Mouse (Mus musculus) spleen, adult 18-20 months (tissue): ENCODE measurements at regions not wholly inside any gene's neighbourhood (a gene's known extent, or its start where the extent isn't known, plus 50 kb on each side); places are given as distances from the start of the nearest gene placed in this dataset.
A peak's percentile ranks its signal among the peaks of the same experiment; 100 is the strongest.
"Not testable (repeated sequence)": the region's sequence is repeated elsewhere in the genome, so short reads cannot be mapped to it uniquely, and the experiment has no call there.

ENCODE experiments used
- DNase-seq, 2 experiments: peaks; one replicate each; pipeline ENCODE4 v3.0.0; 2022; ENCODE audit warnings: mixed read lengths in 2 of 2

- no peak for DNase-seq
These were observed 111.9 kb downstream of the Ibtk start for GRCm38 (mm10) chr9:85637274-85637673.

DNA sequence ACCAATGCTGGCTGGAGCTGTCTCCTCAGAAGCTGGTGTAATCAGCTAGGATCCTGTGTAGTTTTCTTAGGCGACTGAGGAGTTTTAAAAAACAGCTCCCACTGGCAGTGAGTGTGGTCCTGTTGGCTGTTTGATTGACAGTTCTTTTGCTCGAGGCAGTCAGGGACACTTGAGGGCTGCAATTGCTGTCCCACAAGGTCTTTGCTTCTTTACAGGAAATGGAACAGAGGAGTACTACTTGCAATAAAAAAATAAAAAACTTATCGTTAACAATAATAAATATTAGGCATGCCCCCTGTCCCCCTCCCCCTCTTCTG lies 113.0 kb downstream of the Ibtk start:
- no peak for DNase-seq

DNA sequence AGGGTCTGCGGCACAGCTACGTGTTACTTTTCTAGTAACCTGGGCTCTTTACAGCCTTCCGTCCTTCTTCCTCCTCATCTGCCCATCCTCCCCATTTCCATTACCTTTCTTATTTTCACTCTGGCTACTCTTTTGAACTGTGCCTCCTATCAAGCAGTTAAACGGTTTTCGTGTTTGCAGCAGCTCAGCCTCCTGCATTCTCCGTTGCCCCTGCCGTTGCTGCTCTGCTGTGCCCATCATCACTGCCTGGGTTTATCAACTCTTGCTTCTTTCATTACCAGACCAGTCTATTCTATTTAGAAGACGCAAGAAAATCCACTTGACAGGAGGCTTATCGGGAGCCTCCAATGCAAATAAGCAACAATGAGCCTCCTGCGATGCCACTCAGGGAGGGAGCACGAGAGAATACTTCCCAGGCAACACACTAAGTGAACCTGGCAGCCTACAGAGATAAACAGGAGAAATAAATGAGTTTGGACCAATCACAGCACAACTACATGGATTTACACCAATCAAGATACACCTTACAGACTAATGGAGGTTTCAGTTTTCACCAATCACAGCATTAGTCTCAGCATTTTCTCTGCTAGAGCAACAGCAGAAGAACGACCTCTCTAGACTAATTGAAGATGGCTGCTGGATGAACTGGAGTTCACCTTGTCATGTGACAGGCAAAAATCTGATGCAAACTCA lies 113.5 kb downstream of the Ibtk start:
- DNase-seq: no peak

GRCm38 (mm10) chr9:85634786-85635185 lies 114.3 kb downstream of the Ibtk start:
- DNase-seq: not testable (repeated sequence)

GRCm38 (mm10) chr9:85617972-85618371 lies 131.2 kb downstream of the Ibtk start:
- DNase-seq: no peak

DNA sequence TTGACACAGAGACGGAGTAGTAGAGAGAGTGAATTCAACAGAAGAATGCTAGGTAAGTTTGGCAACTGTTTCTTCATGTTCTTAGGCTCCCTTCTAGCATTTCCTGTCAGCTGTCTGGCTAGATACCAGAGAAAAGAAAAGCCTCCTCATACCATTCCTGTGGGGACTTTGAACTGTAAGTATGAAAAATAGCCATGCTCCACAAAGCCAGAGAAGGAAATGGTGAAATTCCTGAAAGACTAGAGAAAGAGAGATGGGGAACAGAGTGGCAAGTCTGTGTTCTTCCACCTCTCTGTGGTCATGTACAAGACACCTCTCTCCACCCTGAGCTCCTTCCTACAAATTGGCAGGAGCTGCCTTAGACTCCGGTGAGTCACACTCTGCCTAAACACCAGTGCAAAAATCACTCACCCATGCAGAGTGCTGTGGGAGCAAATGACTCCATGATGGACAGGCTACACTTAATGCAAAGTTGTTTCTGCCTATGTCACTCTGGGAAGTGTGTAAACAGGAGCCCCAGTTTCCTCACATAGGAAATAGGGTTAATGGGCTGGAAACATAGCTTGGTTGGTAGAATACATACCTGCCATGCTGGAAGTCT lies 131.9 kb downstream of the Ibtk start:
- no peak for DNase-seq

DNA sequence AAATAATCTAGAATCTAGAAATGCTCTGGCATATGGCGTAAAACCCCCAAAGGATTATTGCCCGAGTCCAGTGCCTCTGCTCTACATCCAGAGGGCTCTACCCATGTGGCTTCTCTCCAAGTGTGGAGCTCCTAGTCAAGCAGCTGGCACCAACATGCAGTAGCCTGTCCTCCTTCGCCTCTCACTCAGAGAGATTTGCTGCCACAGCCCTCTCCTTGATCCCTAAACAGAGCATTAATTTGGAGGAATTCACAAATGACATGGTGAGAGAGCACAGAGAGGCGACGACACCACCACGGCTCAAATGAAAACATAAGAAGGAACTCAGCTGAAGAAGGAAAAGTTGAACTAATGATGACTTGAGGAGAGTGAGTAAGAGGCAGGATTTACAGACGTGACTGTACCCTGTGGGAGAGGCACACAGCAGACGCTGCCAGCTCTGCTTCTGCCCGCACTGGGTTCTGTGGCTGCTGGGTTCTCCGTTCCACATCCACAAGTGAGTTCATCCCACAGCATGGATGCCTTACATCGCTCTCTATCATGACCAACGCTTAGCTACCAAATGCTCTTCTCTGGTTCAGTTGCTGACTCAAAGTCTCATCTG lies 132.8 kb downstream of the Ibtk start:
- no peak for DNase-seq

- no peak for DNase-seq
These were observed 140.0 kb downstream of the Ibtk start for GRCm38 (mm10) chr9:85609152-85609551.

DNA sequence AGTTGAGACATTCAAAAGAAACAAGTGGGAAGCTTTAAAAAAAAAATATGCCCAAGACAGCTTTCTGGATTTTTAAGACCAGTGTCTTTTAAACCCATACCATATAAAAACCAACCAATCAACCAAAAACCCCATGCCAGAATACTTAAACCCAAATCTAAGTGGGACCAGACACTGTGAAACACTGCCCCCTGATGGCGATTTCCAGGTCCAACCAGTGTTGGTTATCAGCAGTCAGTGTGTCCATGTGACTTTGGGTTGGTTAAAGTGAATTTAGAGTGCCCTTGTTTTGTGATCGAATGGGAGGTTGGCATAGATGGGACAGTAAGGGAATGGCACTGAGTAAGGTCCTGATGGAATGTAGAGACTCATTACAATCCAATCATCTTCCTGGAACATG lies 152.2 kb downstream of the Ibtk start:
- DNase-seq: peak in 1 of 2 experiments; percentile 26

DNA sequence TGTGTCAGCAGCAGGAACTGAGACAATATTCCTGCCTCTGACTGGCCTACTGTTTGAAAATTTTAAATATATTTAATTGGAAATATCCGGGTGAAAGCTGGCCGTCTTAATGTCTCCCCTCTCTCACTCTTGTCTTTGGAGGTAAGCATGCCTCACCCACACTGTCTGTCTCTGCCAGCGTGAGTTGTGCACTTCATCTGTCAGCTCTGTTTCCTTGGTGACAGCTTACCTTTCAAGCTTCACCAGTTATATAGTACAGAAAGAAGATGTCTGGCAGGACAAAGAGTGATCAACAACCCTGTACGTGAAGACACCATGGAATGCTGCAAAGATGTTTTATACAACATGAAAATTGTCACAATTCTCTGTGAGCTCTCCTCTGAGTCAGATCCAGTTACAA lies 155.3 kb downstream of the Ibtk start:
- no peak for DNase-seq

- DNase-seq: no peak
These were observed 156.5 kb downstream of the Ibtk start for GRCm38 (mm10) chr9:85592639-85593038.

- DNase-seq: no peak
These were observed 159.9 kb downstream of the Ibtk start for GRCm38 (mm10) chr9:85589210-85589609.

GRCm38 (mm10) chr9:85588077-85588476 lies 161.1 kb downstream of the Ibtk start:
- peak in 1 of 2 experiments; percentile 19 for DNase-seq

GRCm38 (mm10) chr9:85581028-85581595 lies 168.0 kb downstream of the Ibtk start:
- no peak for DNase-seq

DNA sequence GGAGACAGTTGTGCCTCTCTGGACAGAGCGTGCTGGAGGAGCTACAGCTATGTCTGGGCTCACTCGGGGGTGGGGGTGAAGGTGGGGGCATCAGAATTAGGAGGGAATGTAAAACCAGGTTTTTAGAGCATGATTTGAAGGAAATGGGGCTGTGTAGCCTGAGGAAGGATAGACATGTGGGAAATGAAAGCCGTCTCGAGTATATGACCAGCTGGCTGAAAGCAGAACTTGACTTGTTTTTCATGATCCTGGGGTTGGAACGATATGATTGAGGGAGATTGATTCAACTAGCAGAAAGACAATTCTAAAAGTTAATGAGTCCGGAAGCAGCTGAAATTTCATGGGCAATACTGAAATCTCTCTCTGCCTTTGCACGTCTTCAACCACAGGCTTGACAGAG lies 171.3 kb downstream of the Ibtk start:
- DNase-seq: no peak

- DNase-seq: no peak
These were observed 171.8 kb downstream of the Ibtk start for GRCm38 (mm10) chr9:85577338-85577737.

GRCm38 (mm10) chr9:85568877-85569276 lies 180.3 kb downstream of the Ibtk start:
- DNase-seq: peak; percentile 3 to 9

DNA sequence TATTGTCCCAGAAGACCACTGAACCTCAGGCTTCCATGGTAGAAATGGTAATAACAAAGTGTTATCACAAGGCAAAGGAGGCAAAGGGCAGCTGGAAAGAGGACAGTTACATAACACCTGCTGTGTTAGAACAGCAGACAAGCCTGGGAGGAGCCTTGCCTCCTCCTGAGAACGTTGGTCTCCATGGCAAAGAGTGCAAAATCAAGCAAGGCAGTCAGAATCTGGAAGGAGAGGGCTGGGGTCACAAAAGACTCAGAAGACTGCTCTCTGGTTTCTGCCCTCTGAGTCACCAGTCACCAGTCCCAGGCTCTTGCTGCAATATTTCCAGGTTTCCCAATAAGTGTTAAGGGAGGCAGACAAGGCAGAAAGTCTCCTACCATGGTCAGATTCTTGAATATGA lies 197.3 kb downstream of the Ibtk start:
- no peak for DNase-seq

DNA sequence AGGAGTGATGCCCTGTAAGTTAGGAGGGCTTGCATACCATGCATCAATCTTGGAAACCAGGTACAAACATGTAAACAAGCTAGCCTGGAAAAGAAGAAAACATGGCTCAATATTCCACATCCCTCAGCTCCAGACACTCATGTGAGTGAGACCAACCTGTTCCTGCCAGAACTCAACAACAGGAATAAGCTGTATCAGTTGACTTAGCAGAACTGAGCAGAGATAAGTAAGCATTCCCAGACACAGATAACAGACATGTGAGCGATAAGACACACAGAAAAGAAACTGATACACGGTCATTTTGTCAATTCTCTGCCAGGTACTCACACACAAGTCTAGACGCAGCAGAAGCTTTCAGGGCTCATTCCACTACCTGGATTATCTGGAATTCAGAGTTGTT lies 198.7 kb downstream of the Ibtk start:
- no peak for DNase-seq

DNA sequence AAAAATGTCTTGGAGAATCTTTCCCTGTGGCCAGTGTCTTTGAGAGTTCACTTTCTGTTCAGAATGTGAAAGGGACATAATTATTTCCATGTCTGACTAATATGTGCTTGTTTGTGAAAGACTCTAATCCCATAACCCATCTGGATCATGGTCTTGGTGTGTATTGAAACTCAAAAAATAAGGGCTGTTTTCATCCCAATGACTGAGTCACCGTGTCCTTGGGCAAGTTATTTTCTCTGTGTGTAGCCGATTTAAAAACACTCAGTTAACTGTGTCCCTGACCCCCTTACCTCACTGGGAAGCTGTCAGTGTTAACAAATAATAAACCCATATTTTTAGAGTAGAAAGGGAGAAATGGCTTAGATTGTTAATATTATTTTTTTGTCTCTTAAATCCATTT lies 202.9 kb downstream of the Ibtk start:
- no peak for DNase-seq

DNA sequence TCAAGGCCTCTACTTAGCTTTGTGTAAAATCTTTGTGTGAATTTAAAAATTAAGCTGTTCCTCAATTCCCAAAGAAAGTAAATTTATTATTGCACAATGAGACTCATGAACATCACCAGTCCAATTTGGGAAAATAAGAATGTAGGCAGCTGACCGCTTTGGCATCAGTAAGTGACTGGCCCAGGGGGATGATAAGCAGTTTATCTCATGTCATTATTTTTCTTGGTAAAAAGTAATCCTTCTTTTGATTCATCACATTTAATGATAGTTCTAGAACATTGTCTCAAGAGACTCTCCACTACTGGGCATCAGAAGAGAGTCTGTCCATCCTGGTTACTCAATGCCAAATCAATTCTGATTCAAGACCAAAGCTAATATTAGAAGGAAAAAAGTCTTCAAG lies 203.6 kb downstream of the Ibtk start:
- DNase-seq: no peak

GRCm38 (mm10) chr9:85538557-85538956 lies 210.6 kb downstream of the Ibtk start:
- no peak for DNase-seq

DNA sequence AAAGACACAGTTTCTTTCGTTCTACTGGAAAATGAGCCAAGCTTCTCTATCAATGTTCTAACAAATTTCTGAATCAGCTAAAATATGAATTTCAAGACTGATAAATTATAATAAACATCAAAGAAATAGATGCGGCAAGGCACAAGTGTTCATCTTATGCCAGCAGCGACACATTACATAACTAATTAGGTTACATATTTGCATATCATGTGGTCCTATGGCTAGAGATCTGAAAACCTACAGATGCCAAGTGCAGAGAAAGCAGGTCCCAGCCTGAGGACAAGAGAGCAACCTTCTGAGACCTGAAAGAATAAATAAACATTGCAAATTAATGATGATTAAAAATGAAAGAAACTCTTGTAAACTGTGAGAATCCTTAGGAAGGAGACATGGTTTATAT lies 201.3 kb upstream of the Tent5a start:
- DNase-seq: no peak

DNA sequence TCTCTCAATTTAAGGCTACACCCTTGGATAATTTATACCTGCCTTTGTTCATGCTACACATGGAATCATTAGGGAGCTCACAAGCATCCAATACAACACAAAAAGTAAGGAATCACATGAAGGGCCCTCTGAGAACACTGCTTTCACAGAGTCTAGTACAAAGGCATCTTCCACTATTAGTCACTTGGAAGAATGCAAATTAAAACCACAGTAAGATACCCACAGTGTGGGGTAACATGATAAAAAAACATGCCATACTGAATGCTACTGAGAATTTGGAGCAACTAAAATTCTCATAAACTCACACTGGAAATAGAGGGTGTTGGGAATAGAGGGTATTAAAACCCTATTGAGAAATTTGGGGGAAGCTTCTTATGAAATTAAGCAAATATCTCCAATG lies 197.6 kb upstream of the Tent5a start:
- no peak for DNase-seq
